Mouse (Mus musculus): ENCODE results near the gene Erc2. TPM values are rescaled to one million over a fixed set of nuclear protein-coding genes. Genes with fewer than 3 reads are reported as not detected.

Erc2 gene
- total RNA-seq, 2 experiments from 2014 or later, result 198 to 199 TPM

DNA sequence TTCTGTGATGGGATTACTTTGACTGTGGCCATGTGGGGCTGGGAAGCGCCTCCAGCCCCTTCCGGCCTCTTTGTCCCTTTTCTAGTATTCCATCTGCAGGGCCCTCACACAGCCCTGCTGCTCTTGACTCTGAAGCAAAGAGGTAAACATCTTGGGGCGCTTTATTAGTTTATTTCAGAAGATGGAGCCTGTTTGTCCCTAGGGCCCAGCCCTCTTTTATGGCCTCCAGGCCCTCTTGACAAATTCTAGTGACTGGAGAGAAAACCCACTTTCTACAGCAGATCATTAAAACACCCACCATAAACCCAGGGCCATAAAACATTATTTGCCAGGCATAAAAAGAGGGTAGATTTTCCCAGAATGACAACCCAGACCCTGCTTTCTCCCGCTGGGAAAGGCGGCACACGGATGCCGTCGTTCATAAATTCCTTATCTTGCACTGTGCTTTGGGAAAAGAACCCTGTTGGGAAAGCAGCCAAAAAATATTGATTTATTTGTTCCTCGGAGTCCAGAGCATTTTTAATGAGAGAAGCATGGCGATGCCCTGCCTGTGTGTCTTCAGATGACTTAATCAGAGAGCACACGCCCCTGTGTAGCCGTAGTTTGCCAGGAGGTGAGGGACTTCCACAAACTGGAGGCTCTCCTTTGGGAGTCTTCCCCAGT lies 879.1 kb downstream of the Erc2 start:
- no peak for DNase-seq (ENCODE audit: low spot score in 2 of 2)

- DNase-seq (ENCODE audit: low spot score in 2 of 2), result no peak
Measured at GRCm38 (mm10) chr14:28503276-28503675, 881.0 kb downstream of the Erc2 start.

GRCm38 (mm10) chr14:28504101-28505050 lies 882.1 kb downstream of the Erc2 start, which contains the start of gene Wnt5a:
Wnt5a (plus strand) TSS chr14:28504750.
- no peak for DNase-seq (ENCODE audit: low spot score in 2 of 2)

- DNase-seq (ENCODE audit: low spot score in 2 of 2), result peak in 1 of 2 experiments; percentile 24
Measured at GRCm38 (mm10) chr14:28505051-28505585, 882.9 kb downstream of the Erc2 start.

- DNase-seq (ENCODE audit: low spot score in 2 of 2), result no peak
Measured at GRCm38 (mm10) chr14:28505586-28506375, 883.6 kb downstream of the Erc2 start.

GRCm38 (mm10) chr14:28506376-28506831 lies 884.2 kb downstream of the Erc2 start:
- peak in 1 of 2 experiments; percentile 30 for DNase-seq (ENCODE audit: low spot score in 2 of 2)

DNA sequence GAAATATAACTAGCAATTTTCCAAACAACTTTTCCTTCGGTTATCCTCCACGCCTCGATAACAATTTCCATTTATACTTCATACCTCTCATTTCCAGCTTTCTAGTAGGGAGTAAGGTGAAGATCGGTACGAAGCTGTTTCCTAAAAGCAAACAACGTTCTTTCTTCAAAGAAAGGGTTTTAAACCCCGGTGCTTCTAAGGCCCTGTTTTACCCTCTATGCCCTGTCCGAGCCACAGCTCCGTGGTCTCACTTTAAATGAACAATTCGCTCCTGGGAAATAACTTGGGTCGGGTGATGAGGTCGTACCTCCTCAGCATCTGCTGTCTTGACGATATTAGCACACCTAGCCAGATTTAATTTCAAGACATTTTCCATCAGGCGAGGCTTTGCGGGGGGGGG lies 884.8 kb downstream of the Erc2 start:
- no peak for DNase-seq (ENCODE audit: low spot score in 2 of 2)

DNA sequence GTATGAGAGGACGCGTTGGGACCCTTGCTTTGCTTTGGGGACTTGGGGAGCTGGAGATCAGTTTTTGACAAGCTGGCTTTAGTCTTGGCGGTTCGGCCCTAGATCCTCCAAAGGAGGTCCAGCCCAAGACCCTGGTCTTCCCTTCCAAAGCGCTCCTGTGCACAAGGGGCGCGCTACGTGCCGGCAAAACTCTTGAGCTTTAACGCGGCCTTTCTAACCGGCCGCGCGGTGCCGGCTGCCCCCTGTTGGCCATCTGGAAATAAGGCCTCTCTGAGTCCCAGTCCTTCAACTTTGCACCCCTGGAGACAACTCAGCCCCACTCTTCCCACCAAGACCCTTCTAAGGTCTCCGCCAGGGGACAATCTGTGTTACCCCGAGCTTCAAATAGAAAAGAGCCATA lies 885.2 kb downstream of the Erc2 start:
- DNase-seq (ENCODE audit: low spot score in 2 of 2), result peak; percentile 22 to 66

GRCm38 (mm10) chr14:28508288-28509258 lies 886.3 kb downstream of the Erc2 start:
- no peak for DNase-seq (ENCODE audit: low spot score in 2 of 2)

DNA sequence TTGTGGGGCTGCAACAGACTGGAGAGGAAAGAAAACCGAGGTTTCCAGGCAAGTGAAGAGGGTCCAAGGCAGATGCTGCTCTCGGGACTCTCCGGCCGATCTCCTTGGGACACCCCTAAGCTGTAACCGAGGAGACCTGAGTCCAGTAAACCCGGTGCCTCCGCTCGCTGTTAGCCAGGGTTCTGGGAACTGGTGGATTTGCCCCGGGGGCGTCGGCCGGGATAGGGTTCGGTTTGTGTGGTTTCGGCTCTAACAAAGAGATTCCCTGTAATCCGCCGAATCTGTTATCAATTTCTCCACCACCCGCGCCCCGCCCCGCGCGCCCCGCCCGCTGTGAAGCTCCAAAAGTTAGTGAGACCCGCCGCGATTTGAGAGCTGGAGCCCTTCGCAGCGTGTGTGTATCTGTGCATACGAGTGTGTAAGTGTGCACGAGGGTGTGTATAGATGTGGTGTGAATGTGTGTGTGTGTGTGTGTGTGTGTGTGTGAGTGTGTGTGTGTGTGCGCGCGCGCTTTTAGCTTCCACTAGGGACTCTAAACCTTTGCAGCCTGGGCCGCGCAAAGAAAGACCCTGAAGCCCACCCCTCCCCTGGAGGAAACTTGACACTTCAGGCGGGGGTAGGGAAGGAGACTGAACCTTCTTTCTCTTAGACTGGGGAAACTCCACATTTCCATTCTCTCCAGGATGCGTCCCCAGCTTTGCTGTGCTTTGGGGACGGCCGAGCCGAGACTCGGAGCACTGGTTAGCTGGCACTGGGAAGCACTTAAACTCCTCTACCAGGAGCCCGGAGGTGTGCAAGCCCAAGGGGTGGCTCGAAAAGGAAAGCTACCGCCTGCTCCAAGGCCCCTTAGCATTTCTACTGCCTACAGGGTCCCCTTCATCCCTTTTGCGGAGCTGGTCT lies 887.5 kb downstream of the Erc2 start:
- peak in 1 of 2 experiments; percentile 25 for DNase-seq (ENCODE audit: low spot score in 2 of 2)

- no peak for DNase-seq (ENCODE audit: low spot score in 2 of 2)
Measured at GRCm38 (mm10) chr14:28510341-28511028, 888.3 kb downstream of the Erc2 start.

DNA sequence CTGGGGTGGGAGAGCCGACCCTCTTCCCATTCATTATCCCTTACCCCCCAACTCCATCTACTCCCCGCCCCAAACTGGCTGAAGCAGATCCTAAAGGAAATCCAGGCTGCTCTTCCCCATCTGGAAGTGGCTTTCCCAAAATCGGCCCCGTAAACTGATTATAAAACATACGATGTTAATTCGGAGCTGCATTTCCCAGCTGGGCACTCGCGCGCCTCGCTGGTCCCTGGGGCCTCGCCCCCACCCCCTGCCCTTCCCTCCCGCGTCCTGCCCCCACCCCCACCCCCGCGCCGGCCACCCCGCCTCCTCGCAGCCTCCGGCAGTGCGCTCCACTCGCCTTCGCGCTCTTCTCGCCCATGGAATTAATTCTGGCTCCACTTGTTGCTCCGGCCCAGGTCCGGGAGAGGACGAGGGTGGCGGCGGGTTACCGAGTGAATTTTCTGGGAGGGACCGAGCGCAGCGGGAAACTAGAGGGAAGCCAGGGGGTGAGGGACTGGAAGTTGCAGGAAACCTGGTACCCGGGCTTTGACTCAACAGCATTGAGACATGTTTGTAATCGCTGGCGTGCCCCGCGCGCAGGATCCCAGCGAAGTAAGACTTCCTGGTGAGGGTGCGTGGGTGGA lies 888.9 kb downstream of the Erc2 start:
- no peak for DNase-seq (ENCODE audit: low spot score in 2 of 2)

DNA sequence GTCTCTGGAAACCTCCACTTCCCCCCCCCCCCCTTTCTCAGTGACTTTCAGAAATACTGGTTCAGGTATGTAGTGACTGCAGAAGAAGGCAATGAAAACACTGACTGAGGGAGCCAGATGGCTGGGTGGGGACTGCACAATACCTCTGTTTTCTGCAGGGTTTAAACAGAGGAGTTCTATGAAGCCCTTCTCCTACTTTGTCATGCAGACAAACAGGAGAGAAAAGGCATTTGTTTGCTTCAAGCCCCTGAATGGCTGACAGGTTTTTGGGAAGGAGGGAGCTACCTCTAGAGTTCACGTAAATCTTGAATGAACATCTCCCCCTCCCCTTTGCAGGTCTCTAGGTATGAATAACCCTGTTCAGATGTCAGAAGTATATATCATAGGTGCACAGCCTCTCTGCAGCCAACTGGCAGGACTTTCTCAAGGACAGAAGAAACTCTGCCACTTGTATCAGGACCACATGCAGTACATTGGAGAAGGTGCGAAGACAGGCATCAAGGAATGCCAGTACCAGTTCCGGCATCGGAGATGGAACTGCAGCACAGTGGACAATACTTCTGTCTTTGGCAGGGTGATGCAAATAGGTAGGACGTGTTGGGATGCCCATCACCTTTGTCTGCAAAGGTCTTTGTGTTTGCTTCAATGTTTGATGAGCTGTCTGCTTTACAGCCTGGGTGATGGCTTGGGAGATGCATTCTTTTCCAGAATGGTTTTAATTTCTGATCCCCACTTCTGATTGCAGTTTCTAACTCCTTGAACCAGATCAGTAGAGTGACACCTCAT lies 890.8 kb downstream of the Erc2 start:
- DNase-seq (ENCODE audit: low spot score in 2 of 2), result no peak

DNA sequence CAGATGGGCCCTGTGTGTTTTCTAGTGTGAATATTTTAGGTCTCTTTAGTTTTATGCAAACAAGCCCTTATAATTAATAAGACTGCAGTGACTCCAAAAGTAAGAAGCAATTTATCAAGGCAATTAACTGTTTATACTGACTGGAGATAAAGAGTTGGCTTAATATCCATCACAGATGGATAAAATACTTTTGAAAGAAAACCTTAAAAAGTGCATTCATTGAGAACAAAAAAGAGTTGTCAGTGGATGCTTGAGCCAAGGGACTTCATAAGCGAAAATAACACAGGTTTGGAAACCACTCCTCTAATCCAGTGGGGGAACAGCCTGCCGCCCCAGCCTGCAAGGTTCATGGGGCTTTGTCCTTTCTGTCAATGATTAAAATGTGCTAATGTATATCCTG lies 891.9 kb downstream of the Erc2 start:
- DNase-seq (ENCODE audit: low spot score in 2 of 2), result no peak

GRCm38 (mm10) chr14:28515331-28515730 lies 893.1 kb downstream of the Erc2 start:
- DNase-seq (ENCODE audit: low spot score in 2 of 2), result no peak

- DNase-seq (ENCODE audit: low spot score in 2 of 2), result no peak
Measured at GRCm38 (mm10) chr14:28517631-28518560, 895.7 kb downstream of the Erc2 start.
